Mouse (Mus musculus): ENCODE results near the gene Csnk1e.

DNA sequence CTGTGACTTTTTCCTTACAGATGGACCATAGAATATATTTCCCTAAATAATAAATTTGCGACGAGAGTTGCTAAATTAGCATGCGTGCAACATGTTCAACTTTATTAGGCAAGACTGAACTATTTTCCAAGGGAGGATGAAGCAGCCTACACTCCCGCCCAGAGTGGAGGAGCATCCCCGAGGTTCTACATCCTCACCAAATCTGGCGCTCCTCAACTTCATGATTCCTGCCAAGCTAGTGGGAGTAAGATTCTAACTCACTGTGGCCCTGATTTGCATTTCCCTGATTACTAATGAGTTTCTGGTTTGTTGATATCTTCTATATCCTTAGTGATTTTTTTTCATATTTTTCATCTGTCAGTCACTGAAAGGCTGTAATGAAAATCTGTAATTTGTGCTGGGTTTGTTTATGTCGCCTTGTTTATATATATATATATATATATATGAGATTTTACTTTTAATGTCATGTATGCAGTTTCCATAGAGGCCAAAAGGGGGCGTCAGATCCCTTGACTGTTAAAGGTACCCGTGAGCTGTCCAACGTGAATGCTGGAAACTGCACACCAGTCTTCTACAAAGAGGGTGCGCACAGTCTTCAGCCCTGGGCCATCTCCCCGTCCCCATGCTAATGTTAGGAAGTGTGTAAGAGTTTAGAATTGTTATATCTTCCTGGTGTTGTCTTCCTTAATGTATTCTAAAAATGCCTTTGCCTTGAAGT lies 18.4 kb upstream of the Csnk1e start:
- peak; percentile 32; the same call in 1 of the 2 replicates for TF ChIP-seq CTCF (IDR thresholded peaks at IDR 0.05; ENCODE audit: control insufficient read depth, insufficient read depth, insufficient replicate concordance, low read depth, low read length)
- TF ChIP-seq POLR2A (IDR thresholded peaks at IDR 0.05; ENCODE audit: control insufficient read depth, low read depth, low read length): no peak

Measured in testis, adult 2 months (tissue).